Mouse (Mus musculus): ENCODE measurements around the gene Teddm2.

DNA sequence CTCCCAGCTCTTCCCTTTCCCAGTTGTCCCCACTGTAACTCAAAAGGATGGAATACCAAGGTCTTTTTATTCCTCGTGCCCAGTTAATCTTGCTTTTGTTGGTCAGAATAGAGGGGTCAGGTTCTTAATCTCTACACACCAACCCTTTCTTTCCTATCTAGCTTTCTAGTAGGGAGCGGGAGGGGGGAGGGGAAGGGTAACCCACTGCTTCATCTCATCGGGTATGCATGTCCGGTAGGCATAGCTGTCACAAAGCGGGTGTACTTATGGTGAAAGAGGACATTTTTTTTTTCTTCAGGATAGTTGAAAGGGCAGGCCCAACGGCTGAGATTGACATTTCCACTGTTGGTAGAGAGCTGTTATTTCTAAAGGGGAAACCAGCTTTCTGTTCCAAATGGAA, 8.2 kb upstream of the Teddm2 start:
- TF ChIP-seq CTCF (IDR thresholded peaks at IDR 0.05; ENCODE audit: extremely low read depth, insufficient read depth, low read length) (no peak), POLR2A (IDR thresholded peaks at IDR 0.05; ENCODE audit: extremely low read depth, insufficient read depth, low read length) (no peak)

Data from cortical plate, adult 2 months (tissue).